Mouse (Mus musculus): Measurements from ENCODE around the gene Lekr1. TPM values are rescaled to one million over a fixed set of nuclear protein-coding genes. Genes with fewer than 3 reads are reported as not detected.
A peak's percentile ranks its signal among the peaks of the same experiment; 100 is the strongest.
"Not testable (repeated sequence)": the region's sequence is repeated elsewhere in the genome, so short reads cannot be mapped to it uniquely, and the experiment has no call there.

Gene Lekr1
- total RNA-seq, 2 experiments from 2014 or later: 0.38 to 0.92 TPM

GRCm38 (mm10) chr3:65744936-65745335, 78.9 kb downstream of the Lekr1 start:
- intact Hi-C loops (cut with DNase I; ENCODE audit: low total_unique reads): no loop called here

DNA sequence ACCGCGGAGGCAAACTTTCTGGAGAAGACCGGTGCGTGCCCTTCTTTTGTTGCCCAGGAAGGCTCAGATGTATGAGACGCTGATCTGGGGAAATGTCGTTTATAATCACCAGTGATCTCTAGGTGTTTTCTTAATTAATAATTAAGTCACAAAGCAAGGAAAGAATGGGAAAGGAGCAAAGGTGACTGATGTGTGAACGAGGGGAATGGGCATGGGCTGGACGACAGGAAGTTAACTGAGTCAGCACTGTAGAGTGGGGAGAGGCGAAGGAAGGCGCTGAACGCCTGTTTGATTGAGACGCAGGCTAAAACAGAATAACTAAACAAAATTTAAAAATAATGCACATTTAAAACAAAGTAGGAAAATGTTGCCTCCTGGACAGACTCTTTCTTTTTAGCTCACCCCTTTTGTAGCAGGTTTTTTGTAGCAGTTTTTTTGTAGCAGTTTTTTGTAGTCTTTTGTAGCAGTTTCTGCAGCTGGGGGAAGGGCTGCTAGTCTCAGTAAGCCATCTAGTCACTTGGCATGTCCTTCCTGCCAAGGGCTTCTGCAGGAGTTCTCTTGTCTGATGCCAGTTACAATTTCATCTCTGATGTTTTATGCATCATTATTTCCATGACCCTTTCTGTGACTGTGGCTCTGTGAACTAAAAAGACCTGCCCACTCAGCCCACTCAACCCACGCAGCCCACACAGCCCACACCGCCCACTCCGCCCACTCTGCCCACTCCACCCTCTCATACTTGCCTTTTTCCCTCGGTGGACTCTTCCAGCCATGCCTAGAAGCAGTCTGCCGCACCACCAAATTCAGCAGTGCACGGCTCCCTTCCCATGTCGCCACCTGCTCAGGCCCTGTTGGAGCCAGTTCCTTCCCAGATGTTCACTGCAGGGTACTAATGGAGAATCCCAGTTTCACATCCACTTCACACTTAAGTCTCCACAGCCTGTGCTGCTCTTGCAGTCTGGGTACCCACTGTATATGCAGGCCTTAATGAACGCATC, 98.8 kb downstream of the Lekr1 start:
- peak; percentile 5 for DNase-seq
- intact Hi-C loops (cut with DNase I; ENCODE audit: low total_unique reads): no loop called here

More at GRCm38 (mm10) chr3:65744936-65745335, 78.9 kb downstream of the Lekr1 start:
- no peak for DNase-seq

- intact Hi-C loops (cut with DNase I; ENCODE audit: low total_unique reads): no loop called here
These were observed 100.4 kb downstream of the Lekr1 start for GRCm38 (mm10) chr3:65766387-65766786.

DNA sequence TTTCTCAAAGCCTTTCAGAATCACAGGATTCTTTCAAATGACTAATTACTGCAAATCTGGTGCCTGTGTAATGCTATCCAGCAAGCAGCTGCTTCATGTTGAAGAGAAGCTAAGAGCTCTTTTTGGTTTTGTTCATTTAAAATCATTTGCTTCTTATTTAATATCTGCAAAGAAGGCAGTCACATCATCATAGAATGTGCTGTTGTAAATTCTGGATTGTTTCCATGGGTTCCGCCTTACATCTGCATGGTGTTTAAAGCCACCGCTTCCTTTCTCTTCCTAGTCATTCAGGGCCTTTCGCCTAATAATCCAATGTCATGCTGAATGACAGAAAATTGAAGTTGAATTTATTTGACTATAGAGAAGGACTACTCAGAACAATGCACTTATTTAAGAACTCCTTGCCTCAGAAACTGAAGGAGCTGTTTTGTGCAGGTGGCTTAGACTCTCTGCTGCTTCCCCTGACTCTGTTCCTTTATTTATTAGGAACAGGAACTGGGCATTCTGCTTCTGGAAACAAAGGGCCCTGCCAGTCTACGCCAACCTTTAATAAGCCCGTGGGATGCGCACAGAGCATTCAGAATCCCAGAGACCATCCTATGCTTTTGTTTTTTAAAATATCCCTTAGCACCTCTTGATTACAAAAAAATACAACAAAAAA, 101.3 kb downstream of the Lekr1 start:
- DNase-seq: no peak

More at GRCm38 (mm10) chr3:65766387-65766786, 100.4 kb downstream of the Lekr1 start:
- no peak for DNase-seq

DNA sequence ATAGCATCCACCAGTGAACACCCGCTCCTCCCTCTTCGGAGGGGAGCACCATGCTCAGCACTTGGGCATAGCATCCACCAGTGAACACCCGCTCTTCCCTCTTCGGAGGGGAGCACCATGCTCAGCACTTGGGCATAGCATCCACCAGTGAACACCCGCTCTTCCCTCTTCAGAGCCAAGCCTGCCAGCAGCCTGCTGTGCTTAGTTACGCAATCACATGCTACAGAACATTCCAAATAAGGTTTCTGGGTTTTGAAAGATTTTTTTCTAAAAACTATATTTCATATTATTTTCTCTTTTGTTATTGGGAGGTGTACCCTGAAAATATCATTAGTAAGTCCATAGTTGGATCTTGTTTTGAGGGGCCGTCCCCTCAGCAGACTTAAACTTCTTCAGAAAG, 103.6 kb downstream of the Lekr1 start:
- DNase-seq; intact Hi-C loops (cut with DNase I; ENCODE audit: low total_unique reads): not testable (repeated sequence)

More for the DNA sequence above, 101.3 kb downstream of the Lekr1 start:
- intact Hi-C loops (cut with DNase I; ENCODE audit: low total_unique reads): no loop called here

DNA sequence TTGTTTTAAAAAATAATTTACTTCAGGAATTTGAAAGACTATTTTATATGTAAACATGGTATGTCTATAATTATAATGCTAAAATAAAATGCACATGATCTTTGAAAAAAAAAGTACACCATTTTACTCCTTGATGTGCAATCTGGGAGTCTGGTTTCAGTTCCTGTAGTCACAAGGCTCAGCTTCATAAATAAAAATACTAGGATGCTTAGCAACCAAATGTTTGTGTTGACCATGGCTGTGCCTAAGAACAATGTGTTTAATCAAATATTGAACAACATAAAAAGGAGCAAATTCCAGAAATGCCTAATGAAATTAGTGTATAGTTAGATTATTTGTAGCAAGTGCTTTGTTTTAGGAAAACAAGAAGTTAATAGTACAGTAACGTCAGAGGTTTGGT, 107.9 kb downstream of the Lekr1 start:
- intact Hi-C loops (cut with DNase I; ENCODE audit: low total_unique reads): no loop called here
- no peak for DNase-seq

- intact Hi-C loops (cut with DNase I; ENCODE audit: low total_unique reads): no loop called here
- no peak for DNase-seq
These were observed 109.1 kb downstream of the Lekr1 start for GRCm38 (mm10) chr3:65775096-65775495.

DNA sequence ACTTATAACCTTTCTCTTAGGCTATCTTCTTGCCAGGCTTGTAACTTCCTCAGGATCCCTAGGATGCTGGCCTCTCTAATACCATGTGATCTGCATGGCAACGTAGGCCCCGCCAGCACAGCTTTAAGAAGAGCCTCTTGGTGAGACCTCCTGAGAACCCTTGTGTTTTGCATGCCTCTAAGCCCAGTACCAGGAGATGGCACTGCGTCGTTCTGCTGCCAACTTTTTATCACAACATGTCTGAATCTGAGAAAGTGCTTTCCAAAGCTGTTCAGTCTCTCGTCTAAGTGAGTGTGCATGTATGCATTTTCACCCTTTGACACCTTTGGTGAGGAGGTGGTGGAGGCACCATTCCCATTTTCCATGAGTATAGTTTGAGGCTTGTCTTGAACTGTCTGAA, 116.2 kb downstream of the Lekr1 start:
- intact Hi-C loops (cut with DNase I; ENCODE audit: low total_unique reads): no loop called here
- no peak for DNase-seq

GRCm38 (mm10) chr3:65790076-65790685, 124.2 kb downstream of the Lekr1 start:
- intact Hi-C loops (cut with DNase I; ENCODE audit: low total_unique reads): no loop called here
- no peak for DNase-seq

- no peak for DNase-seq
- intact Hi-C loops (cut with DNase I; ENCODE audit: low total_unique reads): no loop called here
These were observed 127.5 kb downstream of the Lekr1 start for GRCm38 (mm10) chr3:65793561-65793960.

DNA sequence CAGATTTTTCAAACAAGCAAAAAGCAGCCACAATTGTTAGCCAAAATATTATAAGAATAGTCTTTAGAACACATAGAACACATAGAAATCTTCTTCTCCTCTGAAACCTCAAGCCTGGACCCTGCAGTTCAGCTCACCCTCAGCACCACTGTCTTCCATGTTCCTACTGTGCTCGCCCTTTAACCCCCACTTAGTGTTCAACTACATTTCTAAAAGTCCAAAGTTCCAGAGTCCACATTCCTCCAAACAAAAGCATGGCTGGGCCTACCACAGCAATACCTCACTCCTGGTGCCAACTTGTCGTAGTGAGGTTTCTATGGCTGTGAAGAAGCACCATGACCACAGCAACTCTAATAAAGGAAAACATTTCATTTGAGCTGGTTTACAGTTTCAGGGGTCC, 128.7 kb downstream of the Lekr1 start:
- intact Hi-C loops (cut with DNase I; ENCODE audit: low total_unique reads): no loop called here
- DNase-seq: no peak

DNA sequence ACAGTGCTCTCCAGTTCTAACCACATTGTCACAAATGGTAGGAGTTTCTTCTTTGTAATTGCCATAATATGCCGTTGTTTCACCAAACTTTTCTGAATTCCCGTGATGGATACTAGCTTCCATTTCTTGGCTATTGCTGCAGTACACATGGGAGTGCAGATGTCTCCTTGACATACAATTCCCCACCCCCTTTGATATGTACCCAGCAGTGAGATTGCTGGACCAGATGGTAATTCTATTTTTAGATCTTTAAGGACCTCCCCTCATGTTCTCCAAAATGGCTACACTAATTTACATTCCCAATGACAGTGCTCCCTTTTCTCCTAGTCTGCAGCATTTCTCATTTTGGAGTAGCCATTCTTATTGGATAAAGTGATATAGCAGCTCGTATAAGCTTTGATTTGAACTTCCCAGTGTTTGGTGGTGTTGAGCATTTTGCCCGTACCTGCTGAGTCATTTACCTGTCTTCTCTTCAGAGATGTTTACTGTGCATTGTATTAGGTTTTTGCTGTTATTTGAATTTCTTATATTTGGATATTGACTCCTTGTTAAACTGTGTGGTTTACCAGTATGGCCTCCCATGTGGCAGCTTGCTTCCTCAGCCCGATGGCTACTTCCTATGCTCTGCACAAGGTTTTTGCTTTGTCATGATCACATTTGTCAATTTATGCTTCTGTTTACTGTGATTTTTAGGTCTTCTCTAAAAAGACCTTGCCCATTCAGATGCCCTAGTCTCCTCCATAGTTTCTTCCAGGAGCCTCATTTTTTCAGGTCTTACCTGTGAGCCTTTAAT, 131.5 kb downstream of the Lekr1 start:
- intact Hi-C loops (cut with DNase I; ENCODE audit: low total_unique reads): no loop called here
- no peak for DNase-seq

GRCm38 (mm10) chr3:65800962-65801361, 134.9 kb downstream of the Lekr1 start:
- intact Hi-C loops (cut with DNase I; ENCODE audit: low total_unique reads): no loop called here
- no peak for DNase-seq

GRCm38 (mm10) chr3:65802185-65802584, 136.2 kb downstream of the Lekr1 start:
- no peak for DNase-seq
- intact Hi-C loops (cut with DNase I; ENCODE audit: low total_unique reads): no loop called here

- intact Hi-C loops (cut with DNase I; ENCODE audit: low total_unique reads): no loop called here
These were observed 136.8 kb downstream of the Lekr1 start for GRCm38 (mm10) chr3:65802868-65803267.

DNA sequence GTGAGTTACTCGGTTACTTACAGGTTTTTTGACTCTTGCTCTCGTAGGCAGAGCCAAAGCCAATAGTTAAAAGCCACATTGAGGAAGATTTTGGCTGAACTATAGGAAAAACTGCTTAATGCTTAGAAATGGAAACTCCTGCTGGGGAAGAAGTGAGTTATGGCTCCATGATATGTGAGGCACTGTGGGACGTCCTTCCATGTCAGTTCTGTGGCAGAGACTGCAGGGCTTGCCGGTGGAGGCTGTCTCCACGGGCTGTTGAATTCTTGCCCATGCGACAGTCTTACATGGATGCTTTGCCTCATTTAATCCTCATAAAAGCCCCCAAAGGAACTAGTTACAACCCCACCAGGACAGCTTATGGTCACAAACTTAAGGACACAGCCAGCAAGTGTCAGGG, 148.9 kb downstream of the Lekr1 start:
- no peak for DNase-seq
- intact Hi-C loops (cut with DNase I; ENCODE audit: low total_unique reads): no loop called here

More at GRCm38 (mm10) chr3:65802868-65803267, 136.8 kb downstream of the Lekr1 start:
- DNase-seq: peak; percentile 12

DNA sequence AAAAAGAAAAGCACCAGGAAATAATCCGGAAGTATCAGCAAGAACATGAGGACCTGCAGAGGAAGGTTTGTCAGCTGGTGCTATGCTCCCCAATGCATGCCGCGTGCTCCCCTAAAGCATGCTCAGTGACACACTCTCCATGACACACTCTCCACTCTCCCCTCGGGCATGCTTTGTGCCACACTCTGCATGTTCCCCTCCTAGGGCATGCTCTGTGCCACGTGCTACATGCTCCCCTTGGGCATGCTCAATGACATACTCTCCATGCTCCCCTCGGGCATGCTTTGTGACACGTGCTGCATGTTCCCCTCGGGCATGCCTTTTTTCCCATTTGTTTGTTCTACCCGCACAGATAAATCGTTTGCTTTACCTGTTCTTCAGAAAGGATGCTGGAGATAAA, 150.0 kb downstream of the Lekr1 start:
- intact Hi-C loops (cut with DNase I; ENCODE audit: low total_unique reads): no loop called here

GRCm38 (mm10) chr3:65818597-65818996, 152.6 kb downstream of the Lekr1 start:
- intact Hi-C loops (cut with DNase I; ENCODE audit: low total_unique reads): no loop called here
- DNase-seq: no peak

More for the DNA sequence above, 150.0 kb downstream of the Lekr1 start:
- DNase-seq: no peak

DNA sequence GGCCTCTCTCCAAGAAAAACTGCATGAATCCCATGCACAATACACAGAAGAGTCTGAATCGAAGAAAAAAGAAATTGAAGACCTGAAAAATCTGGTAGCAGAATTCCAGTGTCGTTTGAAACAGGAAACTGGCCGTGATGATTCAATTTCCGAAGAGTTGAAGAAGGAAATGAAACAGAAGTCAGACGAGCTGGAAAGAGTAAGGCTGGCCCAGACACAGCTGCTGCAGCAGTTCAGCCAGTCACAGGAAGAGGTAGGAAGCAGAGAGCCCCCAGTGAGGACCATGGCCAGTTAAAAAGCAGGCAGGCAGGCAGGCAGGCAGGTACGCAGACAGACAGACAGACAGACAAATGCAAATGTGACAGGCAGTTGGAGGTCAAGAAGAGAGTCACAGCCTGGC, 153.8 kb downstream of the Lekr1 start:
- intact Hi-C loops (cut with DNase I; ENCODE audit: low total_unique reads): no loop called here
- DNase-seq: no peak
